Mouse (Mus musculus) right cerebral cortex, postnatal 4 days (tissue): ENCODE measurements around the gene Camk2n2.

Experiments
- DNase-seq: peaks from one replicate; pipeline ENCODE4 v3.0.0-alpha.2; 2022

Gene Camk2n2

DNA sequence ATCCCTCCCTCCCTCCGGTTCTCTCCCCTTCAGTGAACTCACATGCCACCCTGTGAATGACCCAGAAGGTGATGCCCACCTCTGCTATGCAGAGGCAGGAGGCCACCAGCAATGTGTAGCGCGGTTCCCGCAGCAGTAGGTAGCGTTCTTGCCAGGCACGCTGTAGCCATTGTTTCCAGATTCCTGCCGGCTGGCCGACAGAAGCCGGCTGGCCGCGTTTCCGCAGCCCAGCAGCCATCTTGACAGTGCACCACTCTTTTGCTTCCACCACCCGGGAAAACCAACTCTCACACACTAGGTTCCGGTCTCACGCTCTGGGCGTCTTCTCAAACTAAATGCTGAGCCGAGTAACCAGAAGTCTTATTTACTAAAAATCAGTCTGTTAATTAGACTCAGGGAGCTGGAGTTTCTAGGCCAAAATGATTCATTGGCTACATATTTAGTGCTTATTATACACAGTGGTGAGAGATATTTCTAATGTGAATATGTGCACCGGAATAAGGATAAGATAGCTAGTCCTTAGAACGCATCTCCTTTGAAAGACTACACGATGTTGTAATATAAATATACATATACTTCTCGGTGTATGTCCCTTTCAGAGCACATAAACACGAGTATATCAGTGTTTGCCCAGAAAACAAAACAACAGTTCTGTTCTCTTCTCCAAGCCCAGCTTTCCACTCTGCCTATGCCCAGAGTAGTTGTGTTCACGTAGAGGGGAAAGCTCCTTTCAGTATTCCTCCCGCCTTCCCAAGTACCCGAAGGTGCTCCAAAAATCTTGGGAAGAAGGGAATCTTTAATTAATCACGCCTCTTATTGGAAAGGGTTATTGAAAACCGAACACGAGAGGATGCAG, 10.4 kb downstream of the Camk2n2 start:
- DNase-seq: peak; percentile 71

DNA sequence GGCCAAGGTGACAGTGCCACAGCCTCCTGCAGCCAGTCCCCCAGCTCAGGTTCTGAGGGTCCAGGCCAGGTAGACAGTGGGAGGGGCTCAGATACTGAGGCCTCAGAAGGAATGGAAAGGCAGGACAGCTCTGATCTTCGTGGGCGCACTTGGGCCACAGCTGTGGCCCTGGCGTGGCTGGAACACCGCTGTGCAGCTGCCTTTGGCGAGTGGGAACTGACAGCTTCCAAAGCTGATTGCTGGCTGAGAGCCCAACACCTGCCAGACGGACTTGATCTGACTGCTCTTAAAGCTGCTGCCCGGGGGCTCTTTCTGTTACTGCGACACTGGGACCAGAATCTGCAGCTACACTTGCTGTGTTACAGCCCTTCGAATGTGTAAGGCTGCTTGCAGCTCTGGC, 16.4 kb downstream of the Camk2n2 start:
- no peak for DNase-seq

DNA sequence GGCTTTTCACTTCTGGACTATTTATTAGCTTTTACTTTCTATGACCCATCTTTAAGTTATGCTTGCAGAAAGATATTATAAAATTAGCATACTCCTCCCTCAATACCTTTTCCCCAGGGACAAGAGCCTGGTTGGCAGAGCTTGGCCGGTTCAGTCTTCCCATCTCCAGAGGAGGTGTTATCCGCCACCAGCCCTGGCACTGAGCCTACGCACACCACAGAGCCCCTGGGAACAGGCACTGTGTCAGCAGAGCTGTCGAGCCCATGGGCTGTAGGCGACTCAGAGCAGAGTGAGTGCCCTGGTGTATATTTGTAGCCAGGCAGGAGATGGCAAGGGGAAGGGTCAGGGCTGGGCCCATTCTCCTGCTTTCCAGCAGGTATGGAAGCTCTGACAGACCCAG, 20.6 kb downstream of the Camk2n2 start:
- no peak for DNase-seq

DNA sequence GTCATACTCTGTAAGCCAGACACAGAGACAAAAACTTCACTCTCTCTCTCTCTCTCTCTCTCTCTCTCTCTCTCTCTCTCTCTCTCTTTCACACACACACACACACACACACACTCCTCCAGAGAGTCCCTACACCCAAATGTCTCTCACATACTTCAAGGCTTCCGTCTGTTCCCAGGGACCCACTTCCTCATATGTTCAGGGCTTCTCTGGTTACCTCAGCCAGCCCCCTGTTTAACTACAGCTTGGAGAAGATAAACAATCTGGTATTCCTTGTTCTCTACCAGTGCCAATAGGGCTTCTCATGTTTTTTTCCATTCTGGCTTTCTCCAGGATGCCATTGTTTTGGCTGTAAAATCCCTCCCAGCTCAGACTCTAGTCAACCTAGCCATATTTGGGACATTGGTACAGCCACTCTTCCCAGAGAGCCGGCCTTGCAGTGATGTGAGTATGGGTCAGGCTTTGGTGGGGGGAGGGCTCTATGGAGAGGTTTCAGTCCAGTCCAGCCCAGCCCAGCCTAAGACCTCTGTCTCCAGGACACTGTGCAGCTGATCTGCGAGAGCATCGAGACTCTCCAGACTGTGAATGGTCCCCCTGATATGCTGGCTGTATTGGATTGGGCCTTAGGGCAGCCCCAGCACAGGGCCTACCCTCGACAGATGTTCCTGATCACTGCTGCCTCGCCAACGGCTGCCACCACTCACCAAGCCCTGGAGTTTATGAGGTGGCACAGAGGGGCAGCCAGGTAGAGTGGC, 24.2 kb downstream of the Camk2n2 start:
- DNase-seq: no peak

DNA sequence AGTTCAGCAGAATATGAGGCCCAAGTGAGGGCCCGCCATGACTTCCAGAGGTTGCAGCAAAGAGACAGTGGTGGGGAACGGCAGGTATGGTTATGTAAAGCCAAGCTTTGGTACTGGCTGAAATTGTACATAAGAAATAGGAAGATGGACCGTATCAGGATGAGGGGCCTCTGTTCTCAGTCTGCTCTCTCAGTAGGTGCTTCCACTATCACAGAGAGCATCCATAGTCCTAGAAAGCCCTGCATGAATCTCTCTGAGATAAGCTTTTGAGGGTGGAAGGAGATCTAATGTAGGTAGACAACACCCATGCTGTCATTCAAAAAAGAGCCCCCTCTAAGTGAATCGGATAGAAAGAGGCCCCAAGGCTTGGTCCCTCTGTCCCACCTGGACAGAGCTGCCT, 25.4 kb downstream of the Camk2n2 start:
- no peak for DNase-seq

DNA sequence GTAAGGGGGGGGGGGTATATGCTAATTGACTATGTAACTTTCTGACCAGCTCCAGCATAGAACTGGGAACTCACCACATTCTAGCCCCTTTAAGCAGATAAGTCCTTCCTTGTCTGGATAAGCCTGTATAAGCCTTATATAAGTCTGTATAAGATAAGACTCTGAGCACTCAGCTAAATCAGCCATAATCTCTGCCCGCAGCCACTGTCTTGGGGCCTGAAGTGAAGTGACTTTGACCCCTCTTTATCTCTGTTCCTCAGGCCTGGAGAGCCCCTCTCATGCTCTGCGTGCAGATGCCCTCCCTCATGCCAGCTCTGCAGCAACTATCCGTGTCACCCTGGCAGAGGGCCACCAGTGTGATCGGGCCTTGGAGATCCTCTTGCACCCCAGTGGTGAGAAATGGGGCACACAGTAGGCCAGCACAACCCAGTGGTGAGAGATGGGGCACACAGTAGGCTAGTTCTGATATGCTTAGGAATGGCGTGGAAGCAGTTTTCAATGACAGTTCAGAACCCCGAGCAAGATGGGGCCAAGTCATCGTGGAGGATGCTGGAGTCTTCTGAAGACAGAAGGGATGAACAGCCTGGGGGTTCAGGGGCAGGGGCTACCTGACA, 25.9 kb downstream of the Camk2n2 start:
- no peak for DNase-seq

DNA sequence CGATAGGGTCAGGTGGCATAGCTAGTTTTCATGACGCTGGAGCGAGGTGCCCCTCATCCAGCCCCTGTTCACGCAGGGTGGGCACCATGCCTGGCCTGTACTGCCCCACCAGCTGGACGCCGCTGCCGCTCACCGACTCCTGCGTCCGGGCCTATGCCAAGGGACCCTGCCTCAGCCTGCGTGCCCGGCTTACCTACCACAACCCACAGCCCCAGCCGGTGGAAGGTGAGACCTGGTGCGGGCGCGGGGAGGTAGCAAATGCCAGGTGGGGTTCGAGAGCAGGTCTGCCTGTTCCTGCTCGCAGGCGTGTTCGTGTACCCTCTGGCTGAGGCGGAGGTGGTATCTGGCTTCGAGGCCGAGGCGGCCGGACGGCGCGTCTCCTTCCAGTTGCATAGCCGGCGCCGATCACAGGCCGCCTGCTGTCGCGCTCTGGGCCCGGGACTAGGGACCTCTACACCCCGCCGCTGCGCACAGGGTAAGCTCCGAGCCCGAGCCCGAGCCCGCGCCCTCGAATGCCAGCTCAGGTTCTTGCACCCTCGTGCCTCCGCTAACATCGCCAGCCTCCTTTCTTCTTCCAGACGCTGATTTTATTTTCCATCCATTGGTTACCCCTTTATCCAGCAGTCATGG, 29.9 kb downstream of the Camk2n2 start:
- no peak for DNase-seq

DNA sequence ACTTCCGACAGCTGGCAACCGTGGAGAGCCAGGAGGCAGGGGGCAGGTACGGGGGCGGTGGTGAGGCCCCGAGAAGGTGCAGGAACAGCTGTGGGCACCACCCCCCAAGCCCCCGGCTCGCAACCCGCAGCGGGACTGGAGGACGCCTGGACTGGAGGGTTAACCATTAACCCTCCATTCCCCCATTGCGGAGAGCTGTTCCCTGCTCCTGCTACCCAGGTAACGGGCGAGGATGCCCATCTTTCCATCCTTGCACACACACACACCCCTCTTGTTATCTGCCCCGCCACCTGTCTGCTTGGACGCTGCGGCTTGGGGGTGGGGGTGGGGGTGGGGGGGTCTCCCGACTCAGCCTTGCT, 30.4 kb downstream of the Camk2n2 start:
- no peak for DNase-seq

DNA sequence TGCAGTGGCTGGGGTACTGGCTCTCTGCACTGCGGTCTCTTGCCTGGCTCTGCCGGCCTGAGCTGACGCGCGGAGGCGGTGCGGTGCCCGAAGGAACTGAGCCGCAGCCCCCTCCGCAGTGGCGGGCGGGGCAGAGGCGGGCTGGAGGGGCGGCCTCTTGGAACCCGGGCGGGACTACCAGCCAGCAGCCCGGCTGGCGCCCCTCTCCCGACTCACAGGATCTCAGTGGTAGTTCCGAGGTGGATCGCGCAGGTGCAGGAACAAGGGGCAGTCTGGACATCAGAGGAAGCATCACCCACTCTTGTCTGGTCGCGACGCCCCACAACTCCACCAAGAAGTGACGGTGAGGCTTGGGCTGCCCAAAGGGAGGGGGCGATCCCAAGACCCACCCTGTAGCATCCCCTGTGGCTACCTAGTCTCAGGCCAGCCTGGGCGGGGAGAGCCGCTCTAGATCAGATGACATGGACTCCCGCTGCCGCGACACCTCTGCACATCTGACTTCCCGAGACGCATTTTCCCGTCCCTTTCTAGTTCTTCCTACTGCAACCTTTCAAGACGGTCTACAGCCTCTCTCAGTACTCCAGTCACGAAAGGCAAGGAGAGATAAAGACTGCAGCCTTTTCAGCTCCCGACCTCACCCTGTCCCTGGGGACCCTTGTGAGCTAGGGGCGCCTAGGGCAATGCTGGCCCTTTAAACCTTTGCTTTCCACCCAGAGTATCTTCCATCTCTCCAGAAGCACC, 31.0 kb downstream of the Camk2n2 start:
- peak; percentile 62 for DNase-seq

DNA sequence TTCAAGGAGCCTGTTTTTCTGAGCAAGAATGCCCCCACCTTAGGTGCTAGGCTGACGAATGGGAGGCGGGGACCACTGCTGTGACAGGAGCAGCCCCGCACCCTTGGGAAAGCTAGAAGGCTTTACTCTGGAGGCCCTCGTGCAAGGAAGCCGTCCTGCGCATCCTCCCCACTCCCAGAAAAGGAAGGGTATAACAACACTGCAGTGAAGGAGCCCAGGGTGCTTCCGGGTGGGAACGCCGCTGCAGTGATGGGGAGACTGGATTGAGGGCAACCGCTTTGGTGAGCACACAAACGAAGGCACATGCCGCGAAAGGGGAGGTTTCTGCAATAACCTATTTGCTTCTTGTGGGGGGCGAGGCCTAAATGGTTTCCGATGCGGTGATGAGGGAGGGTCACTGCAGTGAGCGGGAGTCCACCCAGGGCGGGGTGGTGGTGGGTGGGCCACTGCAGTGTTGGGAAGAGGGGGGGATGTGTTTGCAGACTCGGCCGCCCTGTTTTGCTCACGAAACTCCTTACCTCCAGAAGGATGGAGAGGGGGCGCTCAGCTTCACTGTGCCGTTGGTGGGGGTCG, 31.6 kb downstream of the Camk2n2 start, which contains the start of gene Vwa5b2:
TSS of gene Vwa5b2 (plus strand) at position 106 of the 573 bp plus-strand sequence.
- peak; percentile 53 for DNase-seq
